Mouse (Mus musculus): Measurements from ENCODE around the gene Zfp750. TPM values are rescaled to one million over a fixed set of nuclear protein-coding genes. Genes with fewer than 3 reads are reported as not detected.
A peak's percentile ranks its signal among the peaks of the same experiment; 100 is the strongest.

Gene Zfp750
- polyA plus RNA-seq, 1 experiment from 2014 or later = 0.19 TPM

DNA sequence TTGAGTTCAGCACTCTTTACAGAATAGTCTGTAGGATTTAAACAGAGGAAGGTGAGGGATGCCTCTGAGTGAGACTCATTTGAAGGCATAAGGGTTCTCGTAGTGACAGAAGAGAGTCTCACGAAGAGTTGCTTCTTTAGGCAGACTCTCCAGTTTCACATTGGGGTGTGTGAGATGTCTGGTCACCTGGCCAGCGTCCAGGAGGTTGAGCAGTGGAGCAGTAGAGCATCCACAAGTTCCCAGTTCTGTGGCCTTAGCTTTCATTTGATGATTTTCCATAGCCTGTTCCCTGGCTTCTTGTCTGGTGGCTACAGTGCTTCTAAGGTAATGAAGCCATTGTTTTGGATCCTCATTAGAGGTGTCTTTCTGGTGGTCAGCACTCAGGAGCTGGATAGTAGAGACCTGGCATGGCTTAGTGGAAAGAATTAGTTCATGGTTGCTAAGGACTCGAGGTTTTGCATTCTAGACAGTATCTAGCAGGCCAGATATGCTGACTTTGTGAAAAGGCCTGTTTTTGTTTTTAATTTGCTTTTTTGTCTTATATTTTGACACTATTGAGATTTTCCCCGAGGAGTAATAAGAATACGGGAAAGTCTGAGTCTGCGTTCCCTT, 33.8 kb upstream of the Zfp750 start:
- 84% methylated on average over 7 of the region's 7 CpGs for WGBS (ENCODE audit: insufficient replicate concordance)
- Histone ChIP-seq H3K27me3 (ENCODE audit: control insufficient read depth, insufficient read depth, low read length) (no peaks in the 10 kb centered on the region), H3K36me3 (ENCODE audit: control insufficient read depth, insufficient read depth, low read length) (peaks cover 2% of the 10 kb centered on the region; the same call in 1 of the 2 replicates), H3K4me1 (ENCODE audit: control insufficient read depth, insufficient read depth, low read length) (peaks cover 14% of the 10 kb centered on the region; the same call in 1 of the 2 replicates), H3K9ac (ENCODE audit: low read depth, low read length) (no peak overlapping the region), H3K4me3 (ENCODE audit: low read depth, low read length) (no peak overlapping the region), H3K9me3 (replicated peaks; ENCODE audit: control insufficient read depth, low read length) (no peaks in the 10 kb centered on the region), H3K4me2 (no peak overlapping the region), H3K27ac (ENCODE audit: low read depth, low read length) (no peak overlapping the region)
- ATAC-seq (replicated peaks; ENCODE audit: insufficient number of reproducible peaks, low FRiP score, low TSS enrichment) = no peak

- WGBS (ENCODE audit: insufficient replicate concordance) = 76% methylated on average over 4 of the region's 4 CpGs
- H3K9me3 ChIP-seq (replicated peaks; ENCODE audit: control insufficient read depth, low read length) = no peaks in the 10 kb centered on the region
- no peak for ATAC-seq (replicated peaks; ENCODE audit: insufficient number of reproducible peaks, low FRiP score, low TSS enrichment)
- no peaks in the 10 kb centered on the region for H3K27me3 ChIP-seq (ENCODE audit: control insufficient read depth, insufficient read depth, low read length)
- no peak overlapping the region for H3K4me3 ChIP-seq (ENCODE audit: low read depth, low read length)
- no peak overlapping the region for H3K4me2 ChIP-seq
- no peak overlapping the region for H3K27ac ChIP-seq (ENCODE audit: low read depth, low read length)
- no peaks in the 10 kb centered on the region for H3K36me3 ChIP-seq (ENCODE audit: control insufficient read depth, insufficient read depth, low read length)
- H3K4me1 ChIP-seq (ENCODE audit: control insufficient read depth, insufficient read depth, low read length) = peaks cover 14% of the 10 kb centered on the region; the same call in 1 of the 2 replicates
- no peak overlapping the region for H3K9ac ChIP-seq (ENCODE audit: low read depth, low read length)
These were observed 33.0 kb upstream of the Zfp750 start for GRCm38 (mm10) chr11:121552167-121552566.

DNA sequence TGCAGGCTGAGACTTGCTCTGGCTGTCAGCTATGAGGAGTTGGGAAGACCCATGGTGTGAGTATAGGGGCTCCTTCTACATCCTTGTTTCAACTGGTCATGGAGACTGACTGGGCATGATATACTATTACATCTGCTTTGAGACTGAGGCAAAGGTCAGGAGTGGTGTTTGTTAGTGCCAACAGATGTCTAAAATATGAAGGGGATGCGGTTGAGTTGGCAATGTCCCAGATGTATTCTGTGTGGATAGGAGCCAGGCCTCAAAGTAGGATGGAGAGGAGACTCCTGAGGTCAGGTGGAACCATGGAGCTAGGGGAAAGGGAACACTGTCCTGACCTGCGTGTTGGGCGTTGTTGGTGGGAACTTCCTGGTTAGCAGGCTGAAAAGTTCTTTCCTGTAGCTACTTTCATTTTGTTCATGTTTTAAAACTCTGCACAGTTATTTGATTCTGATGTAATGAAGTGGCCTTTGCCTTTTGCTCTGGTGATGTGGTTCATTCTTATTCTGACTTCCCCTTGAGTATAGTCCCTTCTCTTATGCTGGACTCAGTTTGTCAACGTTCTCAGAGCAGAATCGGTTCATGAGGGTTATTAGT, 32.2 kb upstream of the Zfp750 start:
- H3K27ac ChIP-seq (ENCODE audit: low read depth, low read length) = no peak overlapping the region
- 88% methylated on average over 5 of the region's 5 CpGs for WGBS (ENCODE audit: insufficient replicate concordance)
- no peak overlapping the region for H3K4me3 ChIP-seq (ENCODE audit: low read depth, low read length)
- H3K4me2 ChIP-seq = no peak overlapping the region
- no peak overlapping the region for H3K9ac ChIP-seq (ENCODE audit: low read depth, low read length)
- H3K9me3 ChIP-seq (replicated peaks; ENCODE audit: control insufficient read depth, low read length) = no peaks in the 10 kb centered on the region
- no peaks in the 10 kb centered on the region for H3K27me3 ChIP-seq (ENCODE audit: control insufficient read depth, insufficient read depth, low read length)
- no peaks in the 10 kb centered on the region for H3K36me3 ChIP-seq (ENCODE audit: control insufficient read depth, insufficient read depth, low read length)
- peaks cover 14% of the 10 kb centered on the region; the same call in 1 of the 2 replicates for H3K4me1 ChIP-seq (ENCODE audit: control insufficient read depth, insufficient read depth, low read length)
- no peak for ATAC-seq (replicated peaks; ENCODE audit: insufficient number of reproducible peaks, low FRiP score, low TSS enrichment)

- no peak for ATAC-seq (replicated peaks; ENCODE audit: insufficient number of reproducible peaks, low FRiP score, low TSS enrichment)
- 0 out of 2 replicates have a peak overlapping the region, but pooled peaks have one; percentile 43 for H3K27ac ChIP-seq (ENCODE audit: low read depth, low read length)
- WGBS (ENCODE audit: insufficient replicate concordance) = 80% methylated on average over 17 of the region's 17 CpGs
These were observed 30.9 kb upstream of the Zfp750 start for GRCm38 (mm10) chr11:121549843-121550647.

DNA sequence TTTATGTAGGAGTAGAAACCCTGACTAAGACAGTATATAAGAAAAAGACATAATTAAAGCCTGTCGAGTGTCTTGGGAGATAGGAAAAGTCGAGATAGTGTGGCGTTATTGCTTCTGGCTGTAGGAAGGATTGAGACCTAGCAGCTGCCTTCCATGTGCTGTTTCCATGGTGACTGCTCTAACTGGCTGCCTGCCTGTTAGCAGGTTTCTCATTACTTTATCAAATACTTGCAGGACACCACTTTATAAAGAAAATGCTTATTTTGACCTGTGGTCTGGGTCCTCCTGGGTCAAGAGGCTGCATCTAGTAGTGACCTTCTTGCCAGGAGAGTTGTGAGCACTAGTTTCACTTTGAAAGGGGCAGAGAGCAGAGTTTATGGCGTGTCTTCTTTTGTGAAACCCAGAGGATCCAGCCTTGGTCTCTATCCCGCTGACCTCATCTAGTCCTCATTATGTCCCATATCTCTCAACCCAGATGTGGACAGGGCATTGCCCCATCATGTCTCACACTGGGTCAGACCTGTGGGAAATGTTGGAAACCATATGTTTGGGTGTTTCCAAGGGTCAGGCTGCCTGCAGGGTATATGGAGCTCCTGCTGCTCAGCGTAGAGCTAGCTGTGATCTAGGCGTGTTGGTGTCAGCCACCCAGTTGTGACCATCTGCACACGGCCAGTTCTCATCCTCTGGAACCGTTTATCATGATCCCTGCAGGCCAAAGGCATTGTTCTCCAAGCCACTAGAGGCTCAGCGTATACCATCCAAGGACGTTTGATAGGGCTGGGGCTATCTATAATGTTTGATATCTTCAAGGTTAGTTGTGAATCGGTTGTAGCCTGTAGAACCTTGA, 30.1 kb upstream of the Zfp750 start:
- Histone ChIP-seq H3K27ac (ENCODE audit: low read depth, low read length) (peak overlapping the region; percentile 43; the same call in 1 of the 2 replicates), H3K4me1 (ENCODE audit: control insufficient read depth, insufficient read depth, low read length) (peaks cover 16% of the 10 kb centered on the region; the same call in 1 of the 2 replicates), H3K4me2 (no peak overlapping the region), H3K36me3 (ENCODE audit: control insufficient read depth, insufficient read depth, low read length) (no peaks in the 10 kb centered on the region), H3K27me3 (ENCODE audit: control insufficient read depth, insufficient read depth, low read length) (no peaks in the 10 kb centered on the region), H3K9ac (ENCODE audit: low read depth, low read length) (no peak overlapping the region), H3K4me3 (ENCODE audit: low read depth, low read length) (no peak overlapping the region), H3K9me3 (replicated peaks; ENCODE audit: control insufficient read depth, low read length) (no peaks in the 10 kb centered on the region)
- ATAC-seq (replicated peaks; ENCODE audit: insufficient number of reproducible peaks, low FRiP score, low TSS enrichment) = 0 out of 2 replicates have a peak, but pooled peaks have one; percentile 31
- 64% methylated on average over 12 of the region's 12 CpGs for WGBS (ENCODE audit: insufficient replicate concordance)

More at GRCm38 (mm10) chr11:121549843-121550647, 30.9 kb upstream of the Zfp750 start:
- Histone ChIP-seq H3K4me2 (no peak overlapping the region), H3K9ac (ENCODE audit: low read depth, low read length) (no peak overlapping the region), H3K9me3 (replicated peaks; ENCODE audit: control insufficient read depth, low read length) (no peaks in the 10 kb centered on the region), H3K4me1 (ENCODE audit: control insufficient read depth, insufficient read depth, low read length) (peaks cover 14% of the 10 kb centered on the region; the same call in 1 of the 2 replicates), H3K4me3 (ENCODE audit: low read depth, low read length) (no peak overlapping the region), H3K36me3 (ENCODE audit: control insufficient read depth, insufficient read depth, low read length) (no peaks in the 10 kb centered on the region), H3K27me3 (ENCODE audit: control insufficient read depth, insufficient read depth, low read length) (no peaks in the 10 kb centered on the region)

GRCm38 (mm10) chr11:121547925-121548324, 28.8 kb upstream of the Zfp750 start:
- Histone ChIP-seq H3K9me3 (replicated peaks; ENCODE audit: control insufficient read depth, low read length) (no peaks in the 10 kb centered on the region), H3K27me3 (ENCODE audit: control insufficient read depth, insufficient read depth, low read length) (no peaks in the 10 kb centered on the region), H3K4me1 (ENCODE audit: control insufficient read depth, insufficient read depth, low read length) (peaks cover 16% of the 10 kb centered on the region; the same call in 1 of the 2 replicates), H3K4me3 (ENCODE audit: low read depth, low read length) (no peak overlapping the region), H3K9ac (ENCODE audit: low read depth, low read length) (no peak overlapping the region; the same call in 1 of the 2 replicates), H3K36me3 (ENCODE audit: control insufficient read depth, insufficient read depth, low read length) (no peaks in the 10 kb centered on the region), H3K27ac (ENCODE audit: low read depth, low read length) (peak overlapping the region; percentile 75), H3K4me2 (no peak overlapping the region)
- WGBS (ENCODE audit: insufficient replicate concordance) = 72% methylated on average over 4 of the region's 4 CpGs
- ATAC-seq (replicated peaks; ENCODE audit: insufficient number of reproducible peaks, low FRiP score, low TSS enrichment) = peak; percentile 77

GRCm38 (mm10) chr11:121547234-121547633, 28.1 kb upstream of the Zfp750 start:
- WGBS (ENCODE audit: insufficient replicate concordance) = 60% methylated on average over 5 of the region's 5 CpGs
- H3K4me2 ChIP-seq = no peak overlapping the region
- H3K27ac ChIP-seq (ENCODE audit: low read depth, low read length) = peak overlapping the region; percentile 75
- H3K27me3 ChIP-seq (ENCODE audit: control insufficient read depth, insufficient read depth, low read length) = no peaks in the 10 kb centered on the region
- H3K36me3 ChIP-seq (ENCODE audit: control insufficient read depth, insufficient read depth, low read length) = no peaks in the 10 kb centered on the region
- no peaks in the 10 kb centered on the region for H3K9me3 ChIP-seq (replicated peaks; ENCODE audit: control insufficient read depth, low read length)
- no peak overlapping the region for H3K4me3 ChIP-seq (ENCODE audit: low read depth, low read length)
- H3K9ac ChIP-seq (ENCODE audit: low read depth, low read length) = peak overlapping the region; percentile 8; the same call in 1 of the 2 replicates
- H3K4me1 ChIP-seq (ENCODE audit: control insufficient read depth, insufficient read depth, low read length) = peaks cover 16% of the 10 kb centered on the region; the same call in 1 of the 2 replicates
- 0 out of 2 replicates have a peak, but pooled peaks have one; percentile 20 for ATAC-seq (replicated peaks; ENCODE audit: insufficient number of reproducible peaks, low FRiP score, low TSS enrichment)
